Mouse (Mus musculus): ENCODE measurements around the gene Ccdc73. TPM values are rescaled to one million over a fixed set of nuclear protein-coding genes. Genes with fewer than 3 reads are reported as not detected.
A peak's percentile ranks its signal among the peaks of the same experiment; 100 is the strongest.
"Not testable (repeated sequence)": the region's sequence is repeated elsewhere in the genome, so short reads cannot be mapped to it uniquely, and the experiment has no call there.

Ccdc73 gene
- total RNA-seq, 1 experiment from 2014 or later = not detected

GRCm38 (mm10) chr2:105021256-105021655 lies 153.7 kb downstream of the Ccdc73 start:
- ATAC-seq (ENCODE audit: extremely low read depth, insufficient number of reproducible peaks, low FRiP score, poor library complexity, severe bottlenecking) = no peak

DNA sequence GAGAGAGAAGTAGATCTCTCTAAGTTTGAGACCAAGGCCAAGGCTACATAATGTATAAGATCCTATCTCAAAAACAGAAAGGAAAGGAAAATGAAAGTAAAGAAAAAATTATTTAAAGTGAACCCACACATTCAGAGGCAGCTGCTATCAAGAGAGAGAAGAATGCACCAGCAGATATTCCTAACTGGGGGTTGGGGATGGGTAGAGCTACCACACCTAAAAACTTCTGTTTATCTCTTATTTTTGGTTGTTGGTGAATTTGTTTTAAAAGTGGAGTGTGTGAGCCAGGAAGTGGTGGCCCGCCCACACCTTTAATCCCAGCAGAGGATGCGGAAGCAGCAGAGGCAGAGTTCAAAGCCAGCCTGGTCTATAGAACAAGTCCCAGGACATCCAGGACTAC lies 154.2 kb downstream of the Ccdc73 start:
- no peak for ATAC-seq (ENCODE audit: extremely low read depth, insufficient number of reproducible peaks, low FRiP score, poor library complexity, severe bottlenecking)

DNA sequence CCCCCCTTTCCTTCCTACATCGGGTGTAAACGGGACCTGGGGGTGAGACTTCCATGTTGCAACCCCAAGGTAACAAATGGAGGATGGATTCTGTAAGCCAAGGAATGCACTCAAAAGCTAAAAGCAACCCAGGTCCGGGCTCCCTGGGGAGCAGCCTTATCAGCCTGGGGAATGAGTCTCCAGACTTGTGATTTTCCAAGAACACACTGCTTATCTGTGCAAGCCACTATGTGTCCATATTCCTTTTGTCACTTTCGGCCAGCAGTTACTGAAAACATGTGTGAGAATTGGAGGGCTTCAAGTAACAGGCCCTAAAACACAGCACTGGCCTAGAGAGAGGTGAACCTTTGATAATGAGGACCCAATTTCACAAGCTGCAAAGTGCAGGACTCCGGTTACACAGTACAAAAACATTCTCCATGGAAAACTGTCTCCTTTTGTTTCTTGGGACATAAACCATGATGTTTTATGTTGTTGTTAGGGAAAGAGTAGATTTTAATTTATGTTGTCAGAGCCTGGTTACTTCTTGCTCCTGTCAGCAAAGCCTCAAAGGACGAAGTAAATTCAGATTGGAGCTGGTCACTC lies 155.5 kb downstream of the Ccdc73 start:
- no peak for ATAC-seq (ENCODE audit: extremely low read depth, insufficient number of reproducible peaks, low FRiP score, poor library complexity, severe bottlenecking)

- no peak for ATAC-seq (ENCODE audit: extremely low read depth, insufficient number of reproducible peaks, low FRiP score, poor library complexity, severe bottlenecking)
These were observed 156.2 kb downstream of the Ccdc73 start for GRCm38 (mm10) chr2:105023815-105024214.

- ATAC-seq (ENCODE audit: extremely low read depth, insufficient number of reproducible peaks, low FRiP score, poor library complexity, severe bottlenecking) = not testable (repeated sequence)
These were observed 158.0 kb downstream of the Ccdc73 start for GRCm38 (mm10) chr2:105025610-105026009.

DNA sequence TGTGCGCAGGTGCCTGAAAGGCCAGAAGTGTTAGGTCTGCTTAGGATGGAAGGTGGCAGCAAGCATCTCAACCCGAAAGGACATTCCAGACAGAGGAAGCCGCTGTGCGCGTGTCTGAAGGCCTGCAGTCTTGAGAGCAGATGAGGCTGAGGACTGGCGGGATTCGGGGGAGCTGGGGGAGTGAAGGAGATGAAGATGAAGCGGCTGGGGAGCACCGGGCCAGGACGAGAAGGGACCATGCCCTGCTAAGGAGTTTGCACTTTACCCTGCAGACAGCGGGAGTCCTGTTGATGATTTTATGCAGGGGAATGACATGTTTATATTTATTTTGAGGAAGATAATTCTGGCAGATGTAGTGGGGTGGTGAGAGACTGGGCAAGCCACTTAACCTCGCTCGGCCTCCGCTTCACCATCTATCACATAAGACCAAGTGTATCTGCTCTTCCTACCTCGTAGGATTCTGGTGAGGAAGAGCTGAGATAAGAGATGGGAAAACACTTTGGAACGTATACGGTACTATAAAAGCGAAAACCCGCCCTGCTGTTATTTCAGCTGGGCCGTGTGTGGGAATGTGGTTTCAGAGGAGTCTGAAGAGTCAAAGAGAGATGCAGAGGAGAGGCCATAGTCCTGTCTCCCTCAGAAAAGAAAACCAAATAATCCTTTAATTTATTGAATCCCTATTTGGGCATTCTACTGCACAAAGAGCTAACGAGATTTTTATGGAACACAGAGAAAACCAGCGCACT lies 159.5 kb downstream of the Ccdc73 start:
- ATAC-seq (ENCODE audit: extremely low read depth, insufficient number of reproducible peaks, low FRiP score, poor library complexity, severe bottlenecking) = no peak

DNA sequence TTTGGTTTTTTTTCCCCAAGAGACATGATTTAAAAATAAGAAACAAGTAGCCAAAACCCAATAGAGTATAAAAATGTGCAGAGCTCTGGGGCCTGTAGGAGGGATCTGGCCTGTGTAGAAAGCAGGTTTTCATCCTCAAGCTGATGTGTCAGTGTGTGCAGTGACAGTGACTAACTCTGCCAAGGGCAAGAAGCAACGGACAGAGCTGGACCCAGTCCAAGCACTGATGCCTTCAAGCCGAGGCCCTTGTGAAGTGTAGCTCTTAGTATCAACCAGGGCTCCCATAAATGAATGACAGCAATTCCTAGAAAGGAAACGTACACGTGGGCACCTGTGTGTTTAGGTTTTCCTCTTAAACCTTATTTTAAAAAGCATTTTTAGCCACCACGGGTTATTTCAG lies 161.2 kb downstream of the Ccdc73 start:
- ATAC-seq (ENCODE audit: extremely low read depth, insufficient number of reproducible peaks, low FRiP score, poor library complexity, severe bottlenecking) = no peak

DNA sequence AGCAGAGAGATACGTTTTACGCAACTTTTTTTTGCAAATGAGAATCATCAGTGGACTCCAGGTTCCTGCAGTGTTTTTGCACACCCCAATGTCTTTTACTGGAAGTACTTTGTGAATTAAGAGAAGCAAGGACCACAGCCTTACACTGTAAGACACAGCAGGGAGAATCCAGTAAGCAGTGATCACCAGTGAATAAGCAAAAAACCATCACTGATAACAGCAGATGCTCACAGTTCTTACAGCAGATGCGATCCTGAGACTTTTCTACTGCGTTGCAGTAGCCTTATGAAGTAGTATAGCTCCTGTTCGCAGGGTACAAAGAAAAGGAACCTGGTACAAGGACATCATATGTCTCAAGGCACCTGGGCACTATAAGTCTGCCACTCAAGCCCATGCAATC lies 162.9 kb downstream of the Ccdc73 start:
- ATAC-seq (ENCODE audit: extremely low read depth, insufficient number of reproducible peaks, low FRiP score, poor library complexity, severe bottlenecking) = no peak

- ATAC-seq (ENCODE audit: extremely low read depth, insufficient number of reproducible peaks, low FRiP score, poor library complexity, severe bottlenecking) = no peak
These were observed 166.5 kb downstream of the Ccdc73 start for GRCm38 (mm10) chr2:105034084-105034483.

GRCm38 (mm10) chr2:105035985-105036384 lies 168.4 kb downstream of the Ccdc73 start:
- no peak for ATAC-seq (ENCODE audit: extremely low read depth, insufficient number of reproducible peaks, low FRiP score, poor library complexity, severe bottlenecking)

GRCm38 (mm10) chr2:105036401-105037070 lies 168.9 kb downstream of the Ccdc73 start:
- ATAC-seq (ENCODE audit: extremely low read depth, insufficient number of reproducible peaks, low FRiP score, poor library complexity, severe bottlenecking) = no peak

- no peak for ATAC-seq (ENCODE audit: extremely low read depth, insufficient number of reproducible peaks, low FRiP score, poor library complexity, severe bottlenecking)
These were observed 170.5 kb downstream of the Ccdc73 start for GRCm38 (mm10) chr2:105037956-105038569.

DNA sequence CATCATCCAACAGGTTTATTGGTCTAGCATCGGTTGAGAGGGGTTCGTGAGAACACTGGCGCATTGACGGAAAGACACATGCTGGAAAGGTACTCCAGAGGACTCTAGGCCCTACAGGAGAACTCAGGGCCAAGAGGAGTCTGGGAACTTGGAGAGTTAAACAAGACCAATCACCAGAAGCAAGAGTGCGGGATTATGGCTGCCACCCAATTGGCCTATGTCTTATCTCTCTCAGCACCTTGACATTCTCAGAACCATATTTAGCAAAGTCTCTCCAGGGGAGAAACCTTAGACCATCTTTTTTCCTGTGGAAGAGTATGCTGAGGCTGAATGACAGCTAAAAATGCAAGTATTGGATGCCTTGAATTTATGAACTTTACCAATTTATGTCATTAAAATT lies 171.3 kb downstream of the Ccdc73 start:
- no peak for ATAC-seq (ENCODE audit: extremely low read depth, insufficient number of reproducible peaks, low FRiP score, poor library complexity, severe bottlenecking)

GRCm38 (mm10) chr2:105040859-105041258 lies 173.3 kb downstream of the Ccdc73 start:
- ATAC-seq (ENCODE audit: extremely low read depth, insufficient number of reproducible peaks, low FRiP score, poor library complexity, severe bottlenecking) = no peak

DNA sequence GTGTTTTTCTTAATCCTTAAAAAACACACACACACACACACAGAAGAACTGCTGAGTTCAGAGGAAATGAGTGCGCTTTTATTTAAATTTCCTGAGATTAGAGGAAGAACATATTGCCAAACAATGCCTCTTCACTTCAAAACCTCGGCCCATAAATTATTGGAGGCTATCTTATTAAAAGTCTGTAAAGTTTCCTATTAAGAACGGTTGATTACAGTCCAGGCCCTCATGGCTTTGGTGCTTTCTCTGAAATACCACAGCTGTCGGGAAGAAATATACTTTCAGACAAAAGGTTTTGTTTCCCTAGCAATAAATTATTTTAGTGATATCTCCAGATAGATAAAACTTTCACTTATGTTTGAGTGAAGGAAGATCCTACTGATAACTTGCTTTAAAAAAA lies 175.5 kb downstream of the Ccdc73 start:
- no peak for ATAC-seq (ENCODE audit: extremely low read depth, insufficient number of reproducible peaks, low FRiP score, poor library complexity, severe bottlenecking)

DNA sequence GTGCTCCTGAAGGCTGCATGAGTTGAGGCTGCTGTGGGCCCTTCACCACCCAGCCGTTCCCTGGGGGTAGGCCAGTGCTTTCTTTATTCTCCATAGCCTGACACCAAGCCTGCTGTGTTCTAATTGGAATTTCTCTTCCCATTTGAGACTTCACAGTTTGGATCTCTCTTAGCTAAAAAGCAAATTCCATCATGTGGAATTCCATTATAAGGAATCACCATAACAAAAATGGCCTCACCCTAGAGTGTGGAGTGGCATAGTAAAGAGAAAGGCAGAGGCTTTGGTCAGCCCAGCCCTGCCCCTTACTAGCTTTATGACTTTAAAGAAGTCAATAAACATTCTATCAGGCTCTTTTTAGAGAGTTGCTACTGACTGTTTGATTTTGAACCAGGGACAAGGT lies 180.7 kb downstream of the Ccdc73 start:
- no peak for ATAC-seq (ENCODE audit: extremely low read depth, insufficient number of reproducible peaks, low FRiP score, poor library complexity, severe bottlenecking)

DNA sequence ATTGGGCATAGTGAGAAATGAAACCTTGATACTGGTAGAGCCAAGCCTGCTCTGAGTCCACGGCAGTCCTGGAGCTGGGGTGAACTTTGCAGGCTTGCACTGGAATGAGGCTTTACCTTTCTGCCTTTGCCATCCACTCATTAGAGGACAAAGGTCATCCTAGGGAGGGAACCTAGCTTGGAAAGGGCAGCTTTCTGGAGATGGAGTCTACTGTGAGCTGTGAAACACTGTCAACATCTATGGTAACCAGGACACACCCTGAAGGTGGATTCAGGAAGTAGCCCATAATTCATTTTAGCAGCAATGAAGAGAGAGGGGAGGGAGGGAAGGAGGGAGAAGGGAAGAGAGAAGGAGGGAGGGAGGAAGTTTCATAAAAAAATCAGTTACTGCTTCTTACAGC lies 187.9 kb downstream of the Ccdc73 start:
- no peak for ATAC-seq (ENCODE audit: extremely low read depth, insufficient number of reproducible peaks, low FRiP score, poor library complexity, severe bottlenecking)

GRCm38 (mm10) chr2:105058577-105059116 lies 191.0 kb downstream of the Ccdc73 start:
- ATAC-seq (ENCODE audit: extremely low read depth, insufficient number of reproducible peaks, low FRiP score, poor library complexity, severe bottlenecking) = no peak

DNA sequence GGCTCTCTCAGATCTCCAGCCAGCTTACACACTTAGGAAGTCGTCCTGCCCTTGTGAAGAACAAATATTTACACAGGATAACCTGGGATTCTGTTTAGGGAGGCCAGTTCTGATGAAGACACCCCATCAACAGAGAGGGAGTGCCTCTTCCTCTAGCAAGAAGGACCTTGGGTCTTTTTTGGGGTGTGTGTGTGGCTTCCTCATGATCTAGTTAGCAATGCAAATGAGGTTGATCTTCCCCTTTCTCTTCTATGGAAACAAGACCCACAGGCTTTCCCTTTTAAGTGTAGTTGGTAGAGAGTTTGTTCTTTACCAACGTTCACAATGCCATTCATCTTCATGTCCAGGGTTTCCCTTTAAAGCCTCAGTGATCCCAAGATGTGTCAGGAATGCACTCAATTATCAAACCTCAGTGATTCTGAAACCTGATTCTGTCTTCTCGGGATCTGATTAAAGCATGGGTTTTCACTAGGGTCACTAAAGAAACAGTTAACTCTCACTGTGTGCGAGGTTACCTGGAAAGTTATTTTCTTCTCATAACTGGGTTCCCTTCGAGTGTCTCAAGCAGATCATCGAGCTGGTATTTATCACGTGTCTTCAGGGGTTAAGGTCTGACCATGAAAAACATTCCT lies 195.3 kb downstream of the Ccdc73 start:
- ATAC-seq (ENCODE audit: extremely low read depth, insufficient number of reproducible peaks, low FRiP score, poor library complexity, severe bottlenecking) = peak; percentile 33; the same call in 1 of the 2 replicates
